Mouse (Mus musculus) ES-Bruce4 (cell line): ENCODE data around the gene Hhipl1.

Source experiments
- CTCF ChIP-seq: IDR thresholded peaks from one replicate; pipeline ENCODE4 v1.8.1; 2011; ENCODE audit warnings: low read depth, low read length
- EP300 ChIP-seq: IDR thresholded peaks from 2 replicates; pipeline ENCODE4 v1.6.1; 2011; ENCODE audit warnings: low read depth, low read length; ENCODE audit not compliant: insufficient read depth
- POLR2A ChIP-seq: IDR thresholded peaks from one replicate; pipeline ENCODE4 v1.8.1; 2011; ENCODE audit warnings: low read length; ENCODE audit not compliant: insufficient read depth

DNA sequence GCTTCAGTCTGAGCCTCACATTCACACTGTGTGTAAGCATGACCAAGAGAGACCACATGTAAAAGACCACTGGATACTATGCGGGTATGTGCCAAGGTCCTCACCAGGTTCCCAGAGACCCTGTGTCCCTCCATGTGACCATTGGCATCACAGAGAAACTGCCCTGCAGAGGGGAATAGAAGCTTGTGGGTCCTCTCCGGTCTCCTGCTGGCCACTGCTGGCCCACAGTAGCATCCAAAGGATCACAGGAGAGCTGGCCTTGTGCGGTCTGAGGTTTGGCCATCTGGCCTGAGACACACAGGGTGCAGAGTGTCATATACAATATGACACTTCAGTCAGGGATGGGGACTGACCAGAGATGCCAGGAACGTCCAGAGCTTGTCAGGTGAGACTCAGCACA lies 4.0 kb downstream of the Hhipl1 start:
- TF ChIP-seq POLR2A (no peak), CTCF (no peak), EP300 (no peak)
